Mouse (Mus musculus): ENCODE data around the gene Mef2d.

Gene Mef2d

DNA sequence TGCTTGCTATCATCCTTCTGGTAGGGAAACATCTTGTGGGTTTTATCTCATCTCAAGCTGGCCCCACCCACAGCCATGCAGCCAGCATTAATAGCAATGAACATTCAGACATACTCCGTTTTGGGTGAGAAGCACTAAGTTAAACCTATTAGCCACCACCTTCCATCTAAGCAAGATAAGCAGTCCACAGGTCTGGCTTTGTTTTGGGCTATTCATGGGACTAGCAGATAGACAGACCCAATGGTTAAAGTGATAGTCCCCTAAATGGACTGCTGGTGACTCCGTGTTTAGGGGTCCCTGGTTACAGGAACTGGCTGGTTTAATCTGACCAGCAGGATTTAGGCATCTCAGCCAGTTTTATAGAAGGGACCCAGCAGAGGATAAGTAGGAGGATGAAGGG, 70.8 kb downstream of the Mef2d start:
- no peak for DNase-seq

DNA sequence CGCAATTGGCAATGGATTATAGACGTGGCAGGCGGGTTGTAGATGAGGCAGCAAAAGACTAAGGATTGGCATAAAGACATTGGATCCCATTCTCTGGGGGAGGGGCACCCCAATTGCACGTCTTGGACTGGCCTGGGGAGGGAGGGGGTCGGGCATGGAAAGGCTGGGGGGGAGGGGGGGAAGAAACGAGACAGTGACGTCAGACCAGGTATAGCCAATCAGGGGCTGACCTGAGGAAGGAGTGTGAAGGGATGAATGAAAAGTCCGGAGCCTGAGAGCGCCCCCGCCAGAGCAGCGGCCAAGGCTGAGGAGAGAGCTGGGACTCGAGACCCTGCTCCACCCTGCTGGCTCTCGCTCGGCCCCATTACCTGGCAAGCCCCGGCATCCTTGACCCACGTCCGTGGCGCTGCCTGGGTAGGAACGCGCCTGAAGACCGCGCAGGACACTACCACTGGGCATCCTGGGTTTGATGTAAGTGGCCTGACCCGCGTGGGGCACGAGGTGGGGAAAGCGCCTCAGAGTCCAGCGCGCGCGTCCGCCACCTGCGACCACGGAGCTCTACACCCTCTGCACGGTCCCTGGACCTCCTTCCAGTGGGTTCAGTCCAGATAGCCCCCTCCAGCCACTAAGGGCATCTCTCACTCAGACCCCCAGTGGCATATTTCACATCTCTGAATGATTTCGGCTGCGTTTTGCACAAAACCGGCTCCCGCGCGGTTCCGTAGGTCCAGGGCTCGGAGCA, 72.2 kb downstream of the Mef2d start:
- DNase-seq = peak; percentile 66

DNA sequence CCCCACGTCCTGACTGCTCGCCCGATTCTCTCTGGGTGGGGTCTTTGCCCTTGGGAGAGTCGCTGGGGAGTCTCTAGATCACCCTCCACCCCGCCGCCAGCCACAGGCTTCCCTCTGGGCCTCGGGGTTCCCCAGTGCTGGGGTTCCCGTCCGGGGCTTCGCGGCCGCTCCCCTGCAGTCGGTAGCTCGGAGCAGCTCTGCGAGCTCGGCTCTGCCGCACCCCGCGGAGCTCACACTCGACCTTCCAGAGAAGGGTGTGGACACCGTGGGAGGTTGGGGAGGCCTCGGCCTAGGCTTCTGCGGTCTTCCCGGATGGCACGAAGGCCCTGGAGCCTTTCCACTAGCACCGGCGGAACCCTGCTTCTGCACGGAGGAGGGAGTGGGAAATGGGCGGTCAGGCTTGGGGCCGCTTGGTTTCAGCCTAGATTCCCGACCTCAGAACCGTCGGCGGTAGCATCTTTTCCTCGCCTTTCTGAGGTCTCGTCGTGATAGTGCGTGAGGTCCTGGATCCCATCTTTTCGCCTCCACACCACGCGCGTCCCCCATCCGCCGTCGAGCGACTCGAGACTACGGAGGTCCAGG, 72.9 kb downstream of the Mef2d start:
- DNase-seq = no peak

DNA sequence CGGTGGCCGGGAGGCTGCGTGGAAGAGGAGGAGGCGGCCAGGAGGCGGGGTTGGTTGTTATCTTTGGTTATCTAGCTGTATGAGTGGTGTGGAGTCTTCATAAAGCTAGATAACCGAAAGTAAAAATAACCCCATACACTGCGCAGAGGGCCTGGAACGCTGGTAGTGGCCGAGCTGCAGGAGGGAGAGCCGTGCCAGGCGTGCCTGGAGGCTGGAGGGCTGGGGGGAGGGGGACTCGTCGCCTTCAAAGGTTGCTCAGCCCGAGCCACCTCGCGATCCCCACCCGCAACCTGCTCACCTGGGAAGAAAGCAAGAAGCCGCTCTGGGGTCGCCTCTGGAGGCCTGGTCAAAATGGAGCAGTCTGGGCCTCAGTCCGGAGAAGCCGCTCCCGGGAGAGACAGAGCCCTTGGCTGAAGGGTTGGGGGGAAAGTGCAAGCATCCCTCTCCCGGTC, 73.4 kb downstream of the Mef2d start:
- no peak for DNase-seq

DNA sequence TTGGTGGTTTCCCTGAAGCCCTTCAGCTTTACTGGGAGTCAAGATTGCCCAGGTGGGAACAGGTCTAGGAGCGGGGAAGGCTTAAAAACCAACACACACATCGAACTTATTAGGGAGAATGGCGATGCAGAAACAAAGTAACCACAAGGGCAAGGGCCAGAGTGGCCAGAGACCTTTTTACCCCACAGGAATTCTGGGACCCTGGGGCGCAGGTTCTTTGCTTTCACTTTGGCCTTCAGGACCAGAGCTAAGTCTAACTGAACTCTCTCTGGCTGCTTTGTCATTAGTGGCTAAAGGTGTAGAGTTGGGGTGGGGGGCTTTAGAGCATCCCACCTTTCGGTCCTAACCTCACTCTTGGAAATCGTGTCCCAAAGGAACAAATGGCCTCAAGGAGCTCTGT, 73.9 kb downstream of the Mef2d start:
- no peak for DNase-seq

DNA sequence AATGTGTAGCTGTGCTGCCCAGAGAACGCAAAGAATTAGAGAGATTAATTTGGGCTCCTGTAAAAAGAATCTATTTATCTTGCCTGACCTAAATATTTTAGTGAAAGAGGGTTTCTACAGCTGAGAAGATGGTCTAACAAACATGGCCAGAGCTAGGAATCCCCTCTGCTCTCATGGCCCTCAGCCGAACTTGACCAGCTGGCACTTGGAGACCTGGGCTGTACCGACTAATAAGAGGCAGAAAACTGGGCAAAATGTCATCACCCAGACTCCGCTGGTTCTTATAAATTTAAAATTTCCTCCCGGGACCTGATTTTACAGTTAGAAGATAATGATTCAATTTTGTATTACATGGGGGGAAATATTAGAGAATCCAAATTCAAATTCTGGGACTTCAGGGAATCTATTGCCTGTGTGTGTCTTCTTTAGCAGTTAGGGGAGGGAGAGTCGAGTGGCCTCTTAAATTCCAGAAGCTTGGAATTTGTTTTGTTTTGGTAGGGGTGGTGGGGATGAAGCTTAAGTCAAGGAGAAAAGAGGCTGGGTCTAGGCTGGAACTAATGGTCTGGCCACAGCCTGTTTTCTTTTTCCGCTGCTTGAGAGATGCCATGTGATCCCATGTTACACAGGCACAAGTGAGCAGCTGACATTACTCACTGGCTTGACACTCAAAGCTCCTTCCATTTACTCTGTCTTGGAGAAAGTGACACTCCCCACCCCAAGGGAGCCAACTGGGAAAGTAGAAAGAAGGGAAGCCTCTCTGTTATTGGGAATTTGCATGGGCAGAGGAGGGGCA, 74.6 kb downstream of the Mef2d start:
- DNase-seq = no peak

DNA sequence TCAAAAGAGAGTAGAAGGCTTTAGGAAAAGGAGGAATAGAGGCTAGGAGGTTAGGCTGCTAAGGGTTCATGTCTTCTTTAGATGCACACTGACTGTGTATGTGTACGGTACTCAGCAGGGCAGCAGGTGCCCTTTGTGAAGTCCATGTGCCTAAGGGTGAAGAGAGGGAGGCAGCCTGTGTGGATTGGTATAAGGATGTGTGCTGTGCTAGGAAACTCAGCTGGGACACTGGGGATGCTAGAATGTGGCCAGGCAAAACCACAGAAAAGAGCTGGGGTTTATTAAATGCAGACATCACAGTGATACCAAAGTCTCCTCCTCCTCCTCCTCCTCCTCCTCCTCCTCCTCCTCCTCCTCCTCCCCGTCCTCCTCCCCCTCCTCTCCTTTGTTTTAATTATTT, 75.5 kb downstream of the Mef2d start:
- DNase-seq = no peak

DNA sequence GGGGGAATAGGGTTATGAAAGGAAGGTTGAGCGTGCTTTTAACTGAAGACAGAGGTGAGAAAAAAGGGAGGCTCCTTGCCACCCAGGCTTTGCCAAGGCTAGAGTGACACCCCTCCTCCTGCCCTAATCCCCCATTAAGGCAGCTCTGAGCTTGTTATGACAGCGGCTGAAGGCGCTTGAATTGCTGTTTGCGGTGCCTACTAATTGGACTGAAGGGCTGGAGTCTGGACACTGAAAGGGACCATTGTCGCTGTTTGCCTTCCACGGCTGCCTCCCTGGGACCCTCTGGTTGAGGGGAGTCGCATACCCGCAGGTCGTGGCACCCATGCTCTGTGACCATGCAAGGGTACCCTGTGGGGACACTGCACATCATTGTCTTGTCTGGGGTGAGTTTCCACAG, 77.8 kb downstream of the Mef2d start:
- DNase-seq = no peak

DNA sequence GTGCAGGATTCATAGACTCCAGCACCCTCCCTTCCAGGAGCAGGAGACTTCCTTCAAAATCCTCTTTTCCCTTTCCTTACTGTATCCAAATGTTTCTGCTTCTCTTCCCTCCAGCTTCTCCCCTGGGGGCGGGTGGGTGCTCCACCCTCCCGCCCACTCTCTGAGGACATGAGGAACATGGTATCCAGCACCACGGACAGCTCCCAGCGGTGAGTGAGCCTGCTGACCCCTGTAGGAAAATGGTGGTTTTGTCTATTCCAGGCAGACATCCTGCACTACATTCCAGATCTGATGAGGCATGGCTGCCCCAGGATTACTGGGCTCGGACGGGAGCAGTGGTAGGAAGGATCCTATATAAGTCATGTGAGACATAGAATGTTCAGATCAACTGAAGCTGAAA, 78.7 kb downstream of the Mef2d start:
- no peak for DNase-seq
